Mouse (Mus musculus) kidney, postnatal 10 days (tissue): ENCODE measurements at regions not wholly inside any gene's neighbourhood (a gene's known extent, or its start where the extent isn't known, plus 50 kb on each side); places are given as distances from the start of the nearest gene placed in this dataset.

Experiments used
- DNase-seq: peaks from one replicate; pipeline ENCODE4 v3.0.0; 2021; ENCODE audit warnings: mixed read lengths

DNA sequence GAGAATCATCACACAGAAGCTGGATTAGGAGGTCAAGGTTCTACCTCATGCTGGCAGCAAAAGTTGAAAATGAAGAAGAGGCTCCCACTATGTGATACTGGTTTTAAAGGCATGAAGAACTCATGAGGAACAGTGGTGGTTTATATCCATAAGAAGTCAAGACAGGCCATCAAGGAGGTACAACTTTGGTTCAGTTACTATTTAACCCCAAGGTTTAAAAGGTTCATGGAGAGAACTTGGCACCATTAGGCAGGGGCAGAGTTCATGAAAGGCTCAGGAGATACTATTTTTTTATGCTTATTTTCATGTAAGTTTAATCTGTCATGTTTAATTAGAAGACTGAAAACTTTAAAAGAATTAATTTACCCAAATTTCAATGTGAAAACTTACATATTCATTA is 121.2 kb downstream of the Gm11487 start:
- DNase-seq, result peak; percentile 3
